Mouse (Mus musculus): ENCODE measurements around the gene Ttc28. TPM values are rescaled to one million over a fixed set of nuclear protein-coding genes. Genes with fewer than 3 reads are reported as not detected.

Gene Ttc28
- polyA plus RNA-seq, 1 experiment from 2014 or later, result 4.2 TPM

DNA sequence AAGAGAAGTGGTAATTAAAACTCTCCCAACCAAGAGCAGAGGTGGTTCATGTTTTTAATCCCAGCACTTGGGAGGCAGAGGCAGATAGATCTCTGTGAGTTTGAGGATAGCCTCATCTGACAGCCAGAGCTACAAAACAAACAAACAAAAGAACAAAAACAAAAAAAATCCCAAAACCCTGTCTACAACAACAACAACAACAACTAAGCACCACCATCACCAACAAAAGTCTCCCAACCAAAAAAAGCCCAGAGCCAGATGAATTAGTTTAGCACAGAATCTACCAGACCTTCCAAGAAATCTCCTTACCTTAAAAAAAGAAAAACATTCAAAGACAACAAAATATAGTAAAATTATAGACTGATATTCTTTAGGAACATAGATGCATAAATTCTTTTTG is 20.7 kb downstream of the Ttc28 start:
- no peaks in the 10 kb centered on the region for H3K27me3 ChIP-seq (replicated peaks; ENCODE audit: control insufficient read depth, insufficient read depth, low read length)
- no peaks in the 10 kb centered on the region for H3K36me3 ChIP-seq (ENCODE audit: control insufficient read depth, insufficient read depth, low read length)
- no peaks in the 10 kb centered on the region for H3K9me3 ChIP-seq (ENCODE audit: control insufficient read depth, low read length)
- no peak overlapping the region for H3K4me2 ChIP-seq (ENCODE audit: low read depth, low read length)
- H3K9ac ChIP-seq (ENCODE audit: low read depth, low read length), result no peak overlapping the region
- no peak for ATAC-seq
- H3K27ac ChIP-seq (ENCODE audit: low read length), result no peak overlapping the region
- H3K4me3 ChIP-seq (ENCODE audit: low read length), result no peak overlapping the region
- no peaks in the 10 kb centered on the region for H3K4me1 ChIP-seq (ENCODE audit: control insufficient read depth, insufficient read depth, low read length)

DNA sequence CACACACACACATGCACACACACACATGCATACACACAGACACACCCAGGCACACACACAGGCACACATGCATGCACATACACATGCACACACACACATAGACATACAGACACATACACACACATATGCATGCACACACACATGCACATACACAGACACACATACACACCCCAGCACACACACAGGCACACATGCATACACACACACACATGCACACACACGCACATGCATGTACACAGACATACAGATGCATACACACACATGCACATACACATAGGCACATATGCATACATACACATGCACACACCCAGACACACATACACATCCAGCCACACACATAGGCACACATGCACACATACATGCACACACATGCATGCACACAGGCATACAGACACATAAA is 27.1 kb downstream of the Ttc28 start:
- Histone ChIP-seq H3K27ac (ENCODE audit: low read length) (no peak overlapping the region), H3K9me3 (ENCODE audit: control insufficient read depth, low read length) (no peaks in the 10 kb centered on the region), H3K4me3 (ENCODE audit: low read length) (no peak overlapping the region), H3K36me3 (ENCODE audit: control insufficient read depth, insufficient read depth, low read length) (no peaks in the 10 kb centered on the region), H3K4me2 (ENCODE audit: low read depth, low read length) (no peak overlapping the region), H3K4me1 (ENCODE audit: control insufficient read depth, insufficient read depth, low read length) (no peaks in the 10 kb centered on the region), H3K27me3 (replicated peaks; ENCODE audit: control insufficient read depth, insufficient read depth, low read length) (no peaks in the 10 kb centered on the region), H3K9ac (ENCODE audit: low read depth, low read length) (no peak overlapping the region)
- WGBS, result 97% methylated on average over 1 of the region's 1 CpGs
- no peak for ATAC-seq

DNA sequence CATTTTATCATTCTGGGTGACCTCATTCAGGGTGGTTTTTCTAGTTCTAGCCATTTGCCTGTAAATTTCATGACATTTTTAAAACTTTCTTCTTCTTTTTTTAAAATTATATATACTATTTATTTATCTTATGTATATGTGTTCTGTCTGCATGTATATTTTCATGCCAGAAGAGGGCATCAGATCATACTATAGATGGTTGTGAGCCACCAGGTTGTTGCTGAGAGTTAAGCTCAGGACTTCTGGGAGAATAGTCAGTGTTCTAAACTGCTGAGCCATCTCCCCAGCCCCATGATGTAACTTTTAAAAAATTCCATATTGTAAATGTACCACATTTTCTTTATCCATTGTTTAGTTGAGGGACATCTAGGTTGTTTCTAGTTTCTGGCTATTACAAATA is 29.3 kb downstream of the Ttc28 start:
- no peak overlapping the region for H3K4me3 ChIP-seq (ENCODE audit: low read length)
- no peaks in the 10 kb centered on the region for H3K27me3 ChIP-seq (replicated peaks; ENCODE audit: control insufficient read depth, insufficient read depth, low read length)
- no peak overlapping the region for H3K27ac ChIP-seq (ENCODE audit: low read length)
- H3K4me2 ChIP-seq (ENCODE audit: low read depth, low read length), result no peak overlapping the region
- no peaks in the 10 kb centered on the region for H3K4me1 ChIP-seq (ENCODE audit: control insufficient read depth, insufficient read depth, low read length)
- ATAC-seq, result no peak
- no peaks in the 10 kb centered on the region for H3K9me3 ChIP-seq (ENCODE audit: control insufficient read depth, low read length)
- no peaks in the 10 kb centered on the region for H3K36me3 ChIP-seq (ENCODE audit: control insufficient read depth, insufficient read depth, low read length)
- no peak overlapping the region for H3K9ac ChIP-seq (ENCODE audit: low read depth, low read length)

DNA sequence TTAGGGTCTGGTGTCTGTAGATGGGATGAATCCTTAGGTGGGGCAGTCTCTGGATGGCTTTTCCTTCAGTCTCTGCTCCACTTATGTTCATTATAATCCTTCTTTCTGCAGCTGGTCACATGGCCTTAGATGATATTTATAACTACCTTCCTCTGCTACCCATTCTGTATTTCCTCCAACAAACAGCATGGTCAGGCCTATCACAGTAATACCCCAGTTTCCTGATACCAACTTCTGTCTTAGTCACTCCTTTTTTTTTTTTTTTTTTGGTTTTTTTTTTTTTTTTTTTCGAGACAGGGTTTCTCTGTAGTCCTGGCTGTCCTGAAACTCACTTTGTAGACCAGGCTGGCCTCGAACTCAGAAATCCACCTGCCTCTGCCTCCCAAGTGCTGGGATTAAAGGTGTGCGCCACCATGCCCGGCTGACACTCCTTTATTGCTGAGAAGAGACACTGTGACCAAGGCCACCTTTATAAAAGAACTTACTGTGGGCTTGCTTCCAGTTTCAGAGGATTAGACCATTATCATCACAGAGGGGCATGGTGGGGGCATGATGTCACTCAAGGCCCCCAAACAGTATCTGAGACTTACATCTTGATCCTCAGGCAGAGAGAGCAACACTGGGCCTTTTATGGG is 30.5 kb downstream of the Ttc28 start:
- Histone ChIP-seq H3K4me1 (ENCODE audit: control insufficient read depth, insufficient read depth, low read length) (no peaks in the 10 kb centered on the region), H3K4me2 (ENCODE audit: low read depth, low read length) (no peak overlapping the region), H3K9me3 (ENCODE audit: control insufficient read depth, low read length) (no peaks in the 10 kb centered on the region), H3K27ac (ENCODE audit: low read length) (no peak overlapping the region), H3K4me3 (ENCODE audit: low read length) (no peak overlapping the region), H3K36me3 (ENCODE audit: control insufficient read depth, insufficient read depth, low read length) (no peaks in the 10 kb centered on the region), H3K27me3 (replicated peaks; ENCODE audit: control insufficient read depth, insufficient read depth, low read length) (no peaks in the 10 kb centered on the region), H3K9ac (ENCODE audit: low read depth, low read length) (no peak overlapping the region)
- no peak for ATAC-seq
- 73% methylated on average over 4 of the region's 4 CpGs for WGBS

DNA sequence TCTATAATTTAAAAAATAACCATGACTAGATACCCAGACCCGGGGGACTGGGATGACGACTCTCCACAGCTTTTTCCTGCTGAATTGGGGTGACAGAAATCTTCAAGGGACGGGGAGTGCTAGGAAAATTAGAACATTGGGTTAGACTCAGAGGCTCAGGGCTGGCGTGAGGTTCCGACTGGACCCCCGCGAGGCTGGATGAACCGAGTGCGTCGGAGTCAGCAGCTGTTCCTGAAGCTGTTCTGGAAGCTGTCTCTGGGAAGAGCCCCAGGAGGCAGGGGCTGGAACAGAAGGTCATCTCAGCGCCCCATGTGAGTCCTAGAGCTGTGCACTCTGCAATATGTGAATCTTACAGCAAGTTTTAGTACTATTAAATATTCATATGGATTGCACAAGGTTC is 35.3 kb downstream of the Ttc28 start:
- 81% methylated on average over 11 of the region's 11 CpGs for WGBS
- Histone ChIP-seq H3K4me2 (ENCODE audit: low read depth, low read length) (no peak overlapping the region), H3K4me3 (ENCODE audit: low read length) (no peak overlapping the region), H3K36me3 (ENCODE audit: control insufficient read depth, insufficient read depth, low read length) (no peaks in the 10 kb centered on the region), H3K9ac (ENCODE audit: low read depth, low read length) (no peak overlapping the region), H3K27me3 (replicated peaks; ENCODE audit: control insufficient read depth, insufficient read depth, low read length) (no peaks in the 10 kb centered on the region), H3K9me3 (ENCODE audit: control insufficient read depth, low read length) (no peaks in the 10 kb centered on the region), H3K27ac (ENCODE audit: low read length) (no peak overlapping the region), H3K4me1 (ENCODE audit: control insufficient read depth, insufficient read depth, low read length) (no peaks in the 10 kb centered on the region)
- no peak for ATAC-seq

DNA sequence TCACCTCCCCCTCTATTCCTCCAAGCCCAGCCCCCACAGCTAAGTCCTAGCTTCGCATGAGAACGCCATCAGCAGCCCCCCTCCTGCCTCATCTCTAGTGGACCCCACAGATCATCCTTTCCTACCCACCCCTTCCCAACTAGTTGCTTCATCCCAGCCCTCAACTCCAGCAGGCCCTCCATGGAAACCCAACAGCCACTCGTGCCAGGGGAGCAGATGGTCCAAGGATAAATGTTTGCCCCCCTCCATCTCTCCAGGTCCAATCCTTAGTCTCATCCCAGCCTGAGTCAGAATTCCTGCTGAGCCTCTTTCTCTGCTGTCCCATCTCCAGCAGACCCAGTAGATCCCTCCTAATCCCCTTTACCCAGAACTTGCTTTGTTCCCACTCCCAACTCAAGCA is 36.6 kb downstream of the Ttc28 start:
- Histone ChIP-seq H3K9me3 (ENCODE audit: control insufficient read depth, low read length) (no peaks in the 10 kb centered on the region), H3K9ac (ENCODE audit: low read depth, low read length) (no peak overlapping the region), H3K27ac (ENCODE audit: low read length) (no peak overlapping the region), H3K4me1 (ENCODE audit: control insufficient read depth, insufficient read depth, low read length) (no peaks in the 10 kb centered on the region), H3K36me3 (ENCODE audit: control insufficient read depth, insufficient read depth, low read length) (no peaks in the 10 kb centered on the region), H3K4me3 (ENCODE audit: low read length) (no peak overlapping the region), H3K27me3 (replicated peaks; ENCODE audit: control insufficient read depth, insufficient read depth, low read length) (no peaks in the 10 kb centered on the region), H3K4me2 (ENCODE audit: low read depth, low read length) (no peak overlapping the region)
- ATAC-seq, result no peak
- 85% methylated on average over 3 of the region's 3 CpGs for WGBS

DNA sequence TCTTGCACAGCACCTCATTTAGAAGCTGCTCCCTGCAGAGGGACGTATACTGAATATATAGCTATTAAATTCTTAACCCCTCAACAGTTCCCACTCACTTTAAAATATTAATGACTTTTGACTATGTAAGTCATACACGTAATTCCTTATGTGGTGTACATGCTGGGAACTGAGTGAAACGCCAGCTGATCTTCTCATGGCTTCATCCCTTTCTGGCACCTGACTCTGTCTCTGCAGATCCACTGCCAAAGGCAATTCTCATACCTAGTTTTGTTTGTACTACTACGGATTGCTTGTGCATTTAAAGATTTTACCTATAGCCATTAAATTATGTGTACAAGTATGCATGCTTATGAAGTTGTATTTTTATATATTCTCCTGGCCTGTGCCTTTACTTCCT is 39.9 kb downstream of the Ttc28 start:
- Histone ChIP-seq H3K9ac (ENCODE audit: low read depth, low read length) (no peak overlapping the region), H3K9me3 (ENCODE audit: control insufficient read depth, low read length) (no peaks in the 10 kb centered on the region), H3K27me3 (replicated peaks; ENCODE audit: control insufficient read depth, insufficient read depth, low read length) (no peaks in the 10 kb centered on the region), H3K4me1 (ENCODE audit: control insufficient read depth, insufficient read depth, low read length) (peaks cover 3% of the 10 kb centered on the region; the same call in 1 of the 2 replicates), H3K27ac (ENCODE audit: low read length) (no peak overlapping the region), H3K4me3 (ENCODE audit: low read length) (no peak overlapping the region), H3K4me2 (ENCODE audit: low read depth, low read length) (no peak overlapping the region), H3K36me3 (ENCODE audit: control insufficient read depth, insufficient read depth, low read length) (no peaks in the 10 kb centered on the region)
- no peak for ATAC-seq
- 77% methylated on average over 4 of the region's 4 CpGs for WGBS

DNA sequence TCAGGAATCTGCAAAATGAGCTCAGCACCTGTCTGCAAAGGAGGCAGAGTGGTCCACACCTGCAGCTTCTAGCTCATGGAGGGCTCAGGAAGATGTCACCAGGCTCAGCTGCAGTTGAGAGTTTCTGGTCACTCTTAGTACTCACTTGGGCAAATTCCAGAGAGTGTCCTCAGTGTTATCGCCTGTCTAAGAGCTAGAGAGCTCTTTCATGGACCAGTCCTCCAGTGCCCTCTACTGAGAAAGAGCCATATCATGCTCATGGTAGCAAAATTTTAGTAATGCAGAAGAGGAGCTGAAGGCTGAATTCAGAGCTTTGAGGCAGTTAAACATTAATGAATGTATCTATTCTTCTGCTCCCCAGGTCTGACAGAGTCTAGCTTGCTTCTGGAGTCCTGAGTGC is 43.7 kb downstream of the Ttc28 start:
- Histone ChIP-seq H3K4me1 (ENCODE audit: control insufficient read depth, insufficient read depth, low read length) (peaks cover 3% of the 10 kb centered on the region; the same call in 1 of the 2 replicates), H3K9me3 (ENCODE audit: control insufficient read depth, low read length) (no peaks in the 10 kb centered on the region), H3K4me2 (ENCODE audit: low read depth, low read length) (no peak overlapping the region), H3K4me3 (ENCODE audit: low read length) (no peak overlapping the region), H3K27me3 (replicated peaks; ENCODE audit: control insufficient read depth, insufficient read depth, low read length) (no peaks in the 10 kb centered on the region), H3K27ac (ENCODE audit: low read length) (no peak overlapping the region), H3K9ac (ENCODE audit: low read depth, low read length) (no peak overlapping the region), H3K36me3 (ENCODE audit: control insufficient read depth, insufficient read depth, low read length) (no peaks in the 10 kb centered on the region)
- 18% methylated on average over 1 of the region's 1 CpGs for WGBS
- no peak for ATAC-seq

DNA sequence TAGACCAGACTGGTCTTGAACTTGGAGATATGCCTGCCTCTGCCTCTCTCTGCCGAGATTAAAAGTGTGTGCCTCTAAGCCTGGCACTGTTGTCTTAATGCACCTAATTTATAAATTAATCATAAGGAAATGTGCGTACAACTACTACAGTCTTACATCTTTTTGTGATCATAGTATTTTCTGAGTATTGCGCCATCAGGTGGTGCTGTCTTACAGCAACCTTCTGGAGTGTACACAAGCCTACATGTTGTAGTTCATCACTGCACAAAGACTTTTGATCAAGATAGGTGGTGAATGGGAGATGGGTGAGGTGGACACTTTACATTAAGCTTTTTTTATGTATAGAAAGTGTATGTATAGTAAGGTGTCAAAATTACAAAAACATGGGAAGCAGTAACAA is 45.0 kb downstream of the Ttc28 start:
- WGBS, result 88% methylated on average over 3 of the region's 3 CpGs
- ATAC-seq, result no peak
- no peaks in the 10 kb centered on the region for H3K9me3 ChIP-seq (ENCODE audit: control insufficient read depth, low read length)

DNA sequence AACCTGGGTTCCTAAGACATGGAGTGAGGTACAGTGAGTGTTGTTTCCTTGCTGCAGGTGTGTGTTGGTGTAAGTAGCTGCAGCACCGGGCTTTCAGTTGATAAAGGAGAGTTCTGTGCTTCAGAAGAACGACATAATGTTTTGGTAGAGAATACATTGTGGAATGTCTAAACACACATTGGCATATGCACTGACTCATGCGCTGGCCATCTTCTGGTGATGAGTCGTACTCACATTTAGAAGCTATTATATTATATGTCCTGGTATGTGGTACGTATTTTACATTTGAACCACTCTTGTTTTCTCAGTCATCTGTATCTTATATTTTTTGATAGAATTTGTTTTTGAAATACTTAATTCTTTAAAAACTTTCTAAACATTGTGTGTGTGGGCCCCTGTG is 46.2 kb downstream of the Ttc28 start:
- 73% methylated on average over 5 of the region's 5 CpGs for WGBS
- H3K9me3 ChIP-seq (ENCODE audit: control insufficient read depth, low read length), result no peaks in the 10 kb centered on the region
- ATAC-seq, result no peak
- H3K27me3 ChIP-seq (replicated peaks; ENCODE audit: control insufficient read depth, insufficient read depth, low read length), result no peaks in the 10 kb centered on the region
- H3K4me1 ChIP-seq (ENCODE audit: control insufficient read depth, insufficient read depth, low read length), result peaks cover 3% of the 10 kb centered on the region; the same call in 1 of the 2 replicates
- H3K4me3 ChIP-seq (ENCODE audit: low read length), result no peak overlapping the region
- H3K36me3 ChIP-seq (ENCODE audit: control insufficient read depth, insufficient read depth, low read length), result no peaks in the 10 kb centered on the region
- H3K27ac ChIP-seq (ENCODE audit: low read length), result no peak overlapping the region
- no peak overlapping the region for H3K9ac ChIP-seq (ENCODE audit: low read depth, low read length)
- no peak overlapping the region for H3K4me2 ChIP-seq (ENCODE audit: low read depth, low read length)

More for the DNA sequence above, 45.0 kb downstream of the Ttc28 start:
- Histone ChIP-seq H3K9ac (ENCODE audit: low read depth, low read length) (no peak overlapping the region), H3K27me3 (replicated peaks; ENCODE audit: control insufficient read depth, insufficient read depth, low read length) (no peaks in the 10 kb centered on the region), H3K4me1 (ENCODE audit: control insufficient read depth, insufficient read depth, low read length) (peaks cover 3% of the 10 kb centered on the region; the same call in 1 of the 2 replicates), H3K36me3 (ENCODE audit: control insufficient read depth, insufficient read depth, low read length) (no peaks in the 10 kb centered on the region), H3K4me3 (ENCODE audit: low read length) (no peak overlapping the region), H3K4me2 (ENCODE audit: low read depth, low read length) (no peak overlapping the region), H3K27ac (ENCODE audit: low read length) (no peak overlapping the region)
